Mouse (Mus musculus) limb, embryonic 12.5 days (tissue): ENCODE data around the gene Slc25a11. TPM values are rescaled to one million over a fixed set of nuclear protein-coding genes. Genes with fewer than 3 reads are reported as not detected.

Source experiments
- ATAC-seq: fragments of 200-750 bp; cut with Nextera tagmentation; 2 replicates; pipeline ENCODE4 v1.8.0; 2017; ENCODE audit warnings: low read depth, moderate TSS enrichment; ENCODE audit not compliant: insufficient number of reproducible peaks, insufficient read depth, low FRiP score, low TSS enrichment
- H3K27ac ChIP-seq: fragments of 300-500 bp; sonication (generic); 2 replicates; pipeline ENCODE4 v1.5.1; 2016; ENCODE audit warnings: mild to moderate bottlenecking, moderate library complexity
- H3K27me3 ChIP-seq: fragments of 300-500 bp; sonication (generic); 2 replicates; pipeline ENCODE4 v1.6.1; 2016; ENCODE audit warnings: mild to moderate bottlenecking, moderate library complexity
- H3K36me3 ChIP-seq: fragments of 300-500 bp; sonication (generic); 2 replicates; pipeline ENCODE4 v1.6.1; 2016; ENCODE audit warnings: mild to moderate bottlenecking, moderate library complexity
- H3K4me1 ChIP-seq: fragments of 300-500 bp; sonication (generic); replicated peaks from 2 replicates; pipeline ENCODE4 v1.6.1; 2016
- H3K4me2 ChIP-seq: fragments of 300-500 bp; sonication (generic); 2 replicates; pipeline ENCODE4 v1.6.1; 2016; ENCODE audit warnings: mild to moderate bottlenecking, moderate library complexity
- H3K4me3 ChIP-seq: fragments of 300-500 bp; sonication (generic); replicated peaks from 2 replicates; pipeline ENCODE4 v1.5.1; 2016; ENCODE audit warnings: mild to moderate bottlenecking
- H3K9ac ChIP-seq: fragments of 300-500 bp; sonication (generic); replicated peaks from 2 replicates; pipeline ENCODE4 v1.6.1; 2016; ENCODE audit warnings: mild to moderate bottlenecking, moderate library complexity
- H3K9me3 ChIP-seq: fragments of 300-500 bp; sonication (generic); 2 replicates; pipeline ENCODE4 v1.6.1; 2016; ENCODE audit warnings: mild to moderate bottlenecking, moderate library complexity
- WGBS: fragments of 180-500 bp; shearing (Covaris S2); methylation state at CpG from one replicate; pipeline ENCODE4 v1.1.7; 2016; 5-methylcytosine and 5-hydroxymethylcytosine counted together
- polyA plus RNA-seq: library from polyadenylated mRNA; unstranded; fragments of >200 nt; fragmentation: Nextera tagmentation; extraction: Ambion mirVana; gene quantifications from 2 replicates; pipeline ENCODE4 v1.2.1, GENCODE M21; 2016

The Slc25a11 gene
- polyA plus RNA-seq, 1 experiment from 2014 or later, result 161 TPM

DNA sequence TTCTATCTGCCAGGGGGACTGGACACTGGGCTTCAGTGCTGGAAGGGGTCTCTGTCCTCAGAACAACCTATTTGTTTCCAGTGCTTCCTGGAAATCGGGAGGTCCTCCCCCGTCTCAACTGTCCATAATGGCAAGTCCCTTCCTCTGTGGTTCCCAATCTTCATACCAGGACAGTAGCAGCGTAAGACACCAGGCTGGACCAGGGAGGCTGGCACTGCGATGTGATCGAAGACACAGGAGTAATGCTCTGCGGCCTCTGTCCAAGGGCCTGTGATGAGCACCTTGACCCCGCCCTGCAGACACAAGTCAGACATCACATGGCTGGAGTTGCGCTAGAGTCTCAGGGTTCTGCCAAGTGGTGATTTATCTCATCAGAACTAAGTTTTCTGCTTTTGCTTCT, 32.1 kb upstream of the Slc25a11 start:
- no peak overlapping the region for H3K4me2 ChIP-seq
- H3K9ac ChIP-seq, result no peak overlapping the region
- H3K4me3 ChIP-seq, result no peak overlapping the region
- no peaks in the 10 kb centered on the region for H3K27me3 ChIP-seq
- WGBS, result 94% methylated on average over 8 of the region's 8 CpGs
- no peak overlapping the region for H3K27ac ChIP-seq
- peaks cover 68% of the 10 kb centered on the region for H3K36me3 ChIP-seq
- ATAC-seq, result no peak
- H3K4me1 ChIP-seq, result peaks cover 7% of the 10 kb centered on the region; the same call in 1 of the 2 replicates
- no peaks in the 10 kb centered on the region for H3K9me3 ChIP-seq

DNA sequence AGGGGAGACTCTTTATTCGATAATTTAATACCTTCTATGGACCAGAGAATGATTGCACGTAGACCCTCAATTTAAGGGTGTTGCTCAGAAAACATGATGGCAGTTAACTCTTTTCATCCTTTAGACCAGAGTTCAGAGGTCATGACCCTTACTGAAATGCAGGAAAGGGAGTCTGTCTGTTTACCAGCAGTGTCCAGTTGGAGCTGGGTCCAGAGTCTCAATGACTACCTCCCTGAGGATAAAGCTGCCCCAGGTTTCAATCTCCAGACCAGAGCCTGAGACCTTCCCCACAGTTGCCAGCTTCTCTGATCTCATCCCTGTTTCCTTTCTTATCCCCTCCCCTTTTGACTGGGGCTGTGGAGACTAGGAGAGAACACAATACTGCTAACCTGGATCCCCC, 31.3 kb upstream of the Slc25a11 start:
- H3K27me3 ChIP-seq, result no peaks in the 10 kb centered on the region
- no peak overlapping the region for H3K9ac ChIP-seq
- no peak overlapping the region for H3K4me2 ChIP-seq
- 70% methylated on average over 2 of the region's 2 CpGs for WGBS
- H3K4me1 ChIP-seq, result peaks cover 7% of the 10 kb centered on the region; the same call in 1 of the 2 replicates
- H3K27ac ChIP-seq, result no peak overlapping the region
- no peak overlapping the region for H3K4me3 ChIP-seq
- peaks cover 68% of the 10 kb centered on the region for H3K36me3 ChIP-seq
- no peak for ATAC-seq
- no peaks in the 10 kb centered on the region for H3K9me3 ChIP-seq

DNA sequence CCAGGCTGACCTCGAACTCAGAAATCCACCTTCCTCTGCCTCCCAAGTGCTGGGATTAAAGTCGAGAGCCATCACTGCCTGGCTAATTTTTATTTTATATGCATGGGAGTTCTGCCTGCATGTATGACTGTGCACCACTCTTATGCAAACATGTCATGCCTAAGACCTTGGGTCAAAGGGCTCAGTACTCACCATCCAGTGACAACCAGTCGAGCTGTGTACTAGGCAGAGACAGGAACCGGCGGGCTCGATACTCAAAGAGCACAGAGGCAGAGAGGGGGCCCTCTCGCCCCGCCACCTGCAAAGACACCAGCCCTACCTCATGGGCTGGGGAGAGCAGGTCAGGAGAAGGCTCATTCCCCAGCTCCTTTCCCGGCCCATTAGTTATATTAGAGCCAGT, 30.8 kb upstream of the Slc25a11 start:
- WGBS, result 78% methylated on average over 9 of the region's 9 CpGs
- Histone ChIP-seq H3K4me2 (no peak overlapping the region), H3K27ac (no peak overlapping the region), H3K4me1 (peaks cover 7% of the 10 kb centered on the region; the same call in 1 of the 2 replicates), H3K36me3 (peaks cover 64% of the 10 kb centered on the region), H3K4me3 (no peak overlapping the region), H3K9ac (no peak overlapping the region), H3K9me3 (no peaks in the 10 kb centered on the region), H3K27me3 (no peaks in the 10 kb centered on the region)
- ATAC-seq, result no peak

DNA sequence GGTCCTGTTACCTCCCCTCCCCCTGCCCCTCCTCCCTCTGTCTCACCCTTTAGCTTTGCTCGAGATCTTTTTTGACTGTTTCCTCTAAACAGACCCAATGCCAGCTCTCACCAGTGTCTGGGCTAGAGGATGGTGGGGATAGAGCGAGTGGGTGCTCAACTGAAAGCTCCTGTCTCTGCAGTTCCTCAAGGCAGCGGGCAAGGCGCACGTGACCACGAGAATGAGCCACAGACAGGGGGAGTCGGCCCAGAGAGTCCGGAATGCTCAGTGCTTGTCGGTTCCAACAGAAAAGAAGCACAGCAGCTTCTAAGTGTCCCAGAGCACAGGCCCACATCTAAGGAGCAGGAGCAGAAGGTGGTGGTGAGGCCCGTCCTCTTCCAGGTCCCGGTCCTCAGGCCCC, 27.2 kb upstream of the Slc25a11 start:
- no peak overlapping the region for H3K4me2 ChIP-seq
- H3K27me3 ChIP-seq, result no peaks in the 10 kb centered on the region
- 70% methylated on average over 11 of the region's 11 CpGs for WGBS
- H3K9me3 ChIP-seq, result no peaks in the 10 kb centered on the region
- ATAC-seq, result no peak
- peaks cover 62% of the 10 kb centered on the region for H3K36me3 ChIP-seq
- H3K4me1 ChIP-seq, result peaks cover 13% of the 10 kb centered on the region
- no peak overlapping the region for H3K27ac ChIP-seq
- no peak overlapping the region for H3K4me3 ChIP-seq
- no peak overlapping the region for H3K9ac ChIP-seq

DNA sequence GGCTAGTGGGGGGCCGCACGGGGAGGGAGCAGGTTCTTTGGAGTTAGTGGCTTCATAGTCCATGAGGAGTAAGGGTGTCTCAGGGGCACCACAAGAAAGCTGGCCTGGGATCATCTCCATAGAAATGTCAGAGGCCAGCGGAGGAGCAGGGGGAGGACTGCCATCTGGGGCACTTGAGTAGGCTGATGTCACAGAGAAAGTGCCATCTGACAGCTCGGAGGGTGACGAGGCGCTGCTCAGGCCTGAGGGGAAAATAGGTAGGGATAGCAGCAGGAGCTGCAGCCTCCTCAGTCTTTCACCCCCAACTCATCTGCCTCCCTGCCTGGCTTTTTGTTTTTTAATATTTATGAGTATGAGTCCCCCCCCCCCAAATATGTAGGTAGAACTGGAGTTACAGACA, 26.7 kb upstream of the Slc25a11 start:
- no peak overlapping the region for H3K4me2 ChIP-seq
- peaks cover 13% of the 10 kb centered on the region for H3K4me1 ChIP-seq
- no peak overlapping the region for H3K4me3 ChIP-seq
- H3K9ac ChIP-seq, result no peak overlapping the region
- H3K9me3 ChIP-seq, result no peaks in the 10 kb centered on the region
- peaks cover 57% of the 10 kb centered on the region for H3K36me3 ChIP-seq
- H3K27me3 ChIP-seq, result no peaks in the 10 kb centered on the region
- no peak overlapping the region for H3K27ac ChIP-seq
- ATAC-seq, result no peak
- 76% methylated on average over 6 of the region's 6 CpGs for WGBS

DNA sequence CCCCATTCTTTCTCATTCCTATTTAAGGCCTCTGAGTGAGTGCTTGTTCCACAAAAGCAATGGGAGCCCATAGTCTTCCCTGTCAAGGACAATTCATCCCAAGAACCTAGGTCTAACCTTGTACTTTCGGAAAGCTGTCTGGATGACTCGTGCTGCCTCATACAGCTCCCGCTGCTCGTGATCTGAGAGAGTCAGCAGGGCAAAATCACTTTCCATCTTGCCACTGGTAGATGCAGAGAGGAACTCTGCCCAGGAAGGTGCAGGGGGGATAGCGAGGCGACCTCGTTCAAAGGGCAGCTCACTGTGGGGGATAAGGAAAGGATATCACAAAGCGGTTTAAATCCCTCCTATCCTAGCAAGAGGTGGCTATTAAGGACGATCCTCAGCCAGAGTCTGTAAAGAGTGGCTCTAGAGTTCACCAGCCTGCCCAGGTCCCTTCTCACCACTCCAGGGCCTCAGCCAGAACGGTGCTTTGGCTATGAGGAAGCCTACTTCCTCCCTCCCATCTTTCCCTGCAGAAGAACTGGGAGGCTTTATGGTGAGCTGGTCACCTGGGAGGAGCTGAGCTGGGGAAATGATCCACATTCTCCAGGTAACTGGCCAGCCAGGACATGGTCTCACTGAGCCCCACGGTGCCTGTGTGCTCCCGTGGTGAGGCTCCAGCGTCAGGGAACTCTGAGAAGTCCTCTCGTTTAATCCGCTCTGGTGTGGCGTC, 24.2 kb upstream of the Slc25a11 start:
- Histone ChIP-seq H3K4me2 (peak overlapping the region; percentile 67; the same call in 1 of the 2 replicates), H3K27me3 (no peaks in the 10 kb centered on the region), H3K4me1 (peaks cover 26% of the 10 kb centered on the region), H3K4me3 (0 out of 2 replicates have a peak overlapping the region, but pooled peaks have one; percentile 52), H3K9ac (no peak overlapping the region), H3K9me3 (no peaks in the 10 kb centered on the region), H3K36me3 (peaks cover 57% of the 10 kb centered on the region), H3K27ac (no peak overlapping the region)
- WGBS, result 86% methylated on average over 16 of the region's 16 CpGs
- no peak for ATAC-seq

DNA sequence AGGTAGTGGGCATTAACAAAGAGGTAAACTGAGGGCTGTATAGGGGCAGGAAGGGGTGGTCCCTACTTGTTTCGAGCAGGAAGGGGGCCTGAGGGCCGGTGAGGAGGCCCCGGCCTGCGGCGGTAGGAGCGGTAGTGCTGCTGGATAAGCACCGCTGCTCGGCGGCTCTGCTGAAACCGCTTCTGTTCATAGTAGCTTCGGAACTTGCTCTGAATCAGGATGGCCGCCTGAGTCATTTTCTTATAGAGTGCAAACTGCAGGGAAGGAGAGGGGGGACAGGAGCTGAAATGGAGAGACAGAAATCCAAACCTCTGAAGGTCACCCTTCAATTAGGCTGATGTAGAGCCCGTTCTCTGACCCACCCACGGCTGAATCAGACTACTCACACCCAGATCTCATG, 23.2 kb upstream of the Slc25a11 start:
- H3K9me3 ChIP-seq, result no peaks in the 10 kb centered on the region
- H3K36me3 ChIP-seq, result peaks cover 55% of the 10 kb centered on the region
- 54% methylated on average over 14 of the region's 14 CpGs for WGBS
- H3K9ac ChIP-seq, result peak overlapping the region; percentile 67
- H3K27me3 ChIP-seq, result no peaks in the 10 kb centered on the region
- no peak for ATAC-seq
- H3K4me2 ChIP-seq, result peak overlapping the region; percentile 67
- H3K4me1 ChIP-seq, result peaks cover 26% of the 10 kb centered on the region
- H3K4me3 ChIP-seq, result peak overlapping the region; percentile 52
- peak overlapping the region; percentile 97 for H3K27ac ChIP-seq

DNA sequence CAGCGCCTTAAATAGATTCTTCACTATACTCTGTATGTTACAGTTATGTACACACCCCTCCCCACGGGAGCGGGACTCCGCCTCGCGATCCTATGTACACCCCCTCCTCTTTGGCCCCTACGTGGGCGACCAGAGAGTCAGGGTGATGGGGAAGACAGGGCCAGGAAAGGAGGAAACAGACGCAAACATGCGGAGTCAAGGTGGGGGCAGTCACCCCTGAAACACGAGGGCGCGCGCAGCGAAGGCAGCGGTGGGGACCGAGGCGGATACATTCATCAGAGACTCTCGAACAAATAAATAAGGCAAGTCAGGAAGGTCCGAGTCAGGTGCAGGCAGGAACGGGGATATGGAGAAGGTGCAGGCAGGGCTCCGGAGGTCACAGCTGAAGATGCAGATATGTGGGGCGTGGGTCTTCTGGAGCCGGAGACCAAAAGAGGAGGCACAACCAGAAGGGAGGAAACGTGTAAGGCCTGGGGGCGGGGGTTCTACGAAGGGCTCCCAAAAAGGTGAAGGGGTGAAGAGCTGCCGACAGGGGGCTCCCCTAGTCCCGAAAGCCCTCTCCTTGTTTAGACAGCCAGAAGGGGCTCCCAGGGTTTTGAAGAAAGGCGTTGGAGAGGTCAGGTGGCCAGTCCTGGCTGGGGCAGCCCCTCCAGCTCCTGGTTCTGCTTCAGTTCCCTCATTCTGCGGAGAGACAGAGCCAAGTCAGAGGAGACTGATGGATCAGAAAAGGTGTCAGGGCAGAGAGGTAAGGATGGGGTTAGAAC, 22.5 kb upstream of the Slc25a11 start:
- peak; percentile 7; the same call in 1 of the 2 replicates for ATAC-seq
- H3K4me1 ChIP-seq, result peaks cover 26% of the 10 kb centered on the region
- peak overlapping the region; percentile 52 for H3K4me3 ChIP-seq
- peak overlapping the region; percentile 97 for H3K27ac ChIP-seq
- H3K9ac ChIP-seq, result peak overlapping the region; percentile 67
- WGBS, result under 1% methylated on average over 31 of the region's 31 CpGs
- H3K36me3 ChIP-seq, result peaks cover 57% of the 10 kb centered on the region
- no peaks in the 10 kb centered on the region for H3K27me3 ChIP-seq
- H3K9me3 ChIP-seq, result no peaks in the 10 kb centered on the region
- peak overlapping the region; percentile 67 for H3K4me2 ChIP-seq

DNA sequence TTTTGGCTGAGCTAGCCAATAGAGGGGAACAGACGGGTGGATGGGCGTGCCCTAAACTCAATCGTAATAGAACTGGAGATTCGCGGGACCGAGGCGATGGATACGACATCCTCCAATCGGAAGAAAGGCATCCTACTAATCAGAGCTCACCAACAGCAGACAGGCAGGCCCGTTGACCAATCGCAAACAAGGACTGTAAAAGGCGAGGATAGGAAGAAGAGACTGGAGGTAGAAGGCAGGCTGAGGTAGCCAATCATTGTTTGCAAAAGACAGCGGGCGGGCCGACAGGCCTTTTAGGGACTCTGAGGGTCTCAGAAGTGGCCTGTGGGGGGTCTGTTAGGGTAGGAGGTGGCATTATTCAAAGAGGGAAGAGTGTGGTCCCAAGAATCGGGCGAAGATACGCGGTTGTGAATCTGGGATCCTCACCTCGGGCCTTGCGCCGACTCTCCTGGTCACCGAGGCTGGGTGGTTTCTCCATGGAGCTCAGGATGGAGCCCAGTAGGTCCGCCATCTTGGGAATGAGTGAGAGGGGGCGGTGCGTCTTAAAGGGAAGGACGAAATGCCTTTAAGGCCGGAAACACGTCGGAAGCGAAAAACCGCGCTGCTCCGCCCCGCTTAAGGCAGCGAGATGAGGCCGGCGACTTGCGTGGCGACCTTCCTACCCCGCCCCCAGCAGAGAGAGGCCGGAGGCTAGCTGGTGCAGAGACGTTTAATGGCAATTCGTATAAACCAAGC, 21.7 kb upstream of the Slc25a11 start, which contains the start of gene Spag7:
Gene Spag7, minus strand, starts transcription at position 646 of the 735 bp plus-strand sequence.
- ATAC-seq, result peak; percentile 96
- Histone ChIP-seq H3K27ac (peak within 1 kb of the TSS; percentile 97), H3K4me1 (peaks cover 26% of the 10 kb centered on the region), H3K4me2 (peak within 1 kb of the TSS; percentile 67), H3K36me3 (peaks cover 57% of the 10 kb centered on the region), H3K4me3 (peak within 1 kb of the TSS; percentile 52), H3K27me3 (no peaks in the 10 kb centered on the region), H3K9ac (peak within 1 kb of the TSS; percentile 67), H3K9me3 (no peaks in the 10 kb centered on the region)
- WGBS, result under 1% methylated on average over 44 of the region's 44 CpGs

DNA sequence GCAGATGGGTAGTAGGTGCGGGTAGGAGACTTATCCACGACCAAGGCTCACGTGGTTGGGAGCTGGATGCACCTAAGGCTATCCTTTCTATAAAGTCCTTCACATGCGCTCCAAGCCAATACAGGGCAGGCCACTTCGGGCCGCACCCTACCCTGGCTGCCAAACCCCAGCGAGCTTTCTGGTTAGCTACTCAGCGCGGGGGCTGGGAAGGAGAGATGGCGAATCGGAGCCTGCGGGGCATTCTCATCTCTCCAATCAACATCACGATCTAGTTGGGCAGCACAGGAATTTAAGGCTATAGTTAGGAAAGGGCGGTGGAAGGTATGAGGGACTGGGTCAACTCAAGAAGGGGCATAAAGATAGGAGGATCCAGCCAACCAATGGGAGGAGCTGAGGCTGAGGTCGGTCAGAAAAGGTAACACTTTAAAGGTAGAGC, 21.1 kb upstream of the Slc25a11 start:
- H3K27ac ChIP-seq, result peak overlapping the region; percentile 97
- H3K4me3 ChIP-seq, result peak overlapping the region; percentile 52
- H3K9me3 ChIP-seq, result no peaks in the 10 kb centered on the region
- peak overlapping the region; percentile 58 for H3K9ac ChIP-seq
- peaks cover 59% of the 10 kb centered on the region for H3K36me3 ChIP-seq
- WGBS, result under 1% methylated on average over 15 of the region's 15 CpGs
- no peak; the same call in 1 of the 2 replicates for ATAC-seq
- peak overlapping the region; percentile 67 for H3K4me2 ChIP-seq
- H3K4me1 ChIP-seq, result peaks cover 26% of the 10 kb centered on the region
- no peaks in the 10 kb centered on the region for H3K27me3 ChIP-seq
